Mouse (Mus musculus): ENCODE measurements at regions not wholly inside any gene's neighbourhood (a gene's known extent, or its start where the extent isn't known, plus 50 kb on each side); places are given as distances from the start of the nearest gene placed in this dataset.

GRCm38 (mm10) chr6:98726605-98727144 is 384.1 kb upstream of the Gm765 start:
- TF ChIP-seq CTCF (IDR thresholded peaks at IDR 0.05; ENCODE audit: low read depth): no peak
- no peak for TF ChIP-seq EP300 (IDR thresholded peaks at IDR 0.05; ENCODE audit: low read depth)

Measured in liver, postnatal 0 days (tissue).